Mouse (Mus musculus): ENCODE data around the gene Mab21l2. TPM values are rescaled to one million over a fixed set of nuclear protein-coding genes. Genes with fewer than 3 reads are reported as not detected.
A peak's percentile ranks its signal among the peaks of the same experiment; 100 is the strongest.

Mab21l2 gene
- polyA plus RNA-seq, 1 experiment from 2014 or later: 0.30 TPM

- H3K4me2 ChIP-seq (replicated peaks; ENCODE audit: low read depth, low read length): no peak overlapping the region
- 89% methylated on average over 4 of the region's 4 CpGs for WGBS
Measured at GRCm38 (mm10) chr3:86559635-86560034, 11.2 kb upstream of the Mab21l2 start.

GRCm38 (mm10) chr3:86558976-86559375 lies 10.5 kb upstream of the Mab21l2 start:
- H3K4me1 ChIP-seq (ENCODE audit: control insufficient read depth, insufficient read depth, low read length): no peaks in the 10 kb centered on the region
- no peaks in the 10 kb centered on the region for H3K9me3 ChIP-seq (ENCODE audit: control insufficient read depth, low read length)
- ATAC-seq (ENCODE audit: low FRiP score, low TSS enrichment): no peak
- no peak overlapping the region for H3K9ac ChIP-seq (ENCODE audit: low read depth, low read length)
- peaks cover 3% of the 10 kb centered on the region; the same call in 1 of the 2 replicates for H3K27me3 ChIP-seq (ENCODE audit: control insufficient read depth, insufficient read depth, low read length)
- no peak overlapping the region for H3K4me2 ChIP-seq (replicated peaks; ENCODE audit: low read depth, low read length)
- H3K4me3 ChIP-seq (ENCODE audit: low read length): no peak overlapping the region
- no peak overlapping the region for H3K27ac ChIP-seq (ENCODE audit: low read depth, low read length)
- WGBS: 34% methylated on average over 1 of the region's 1 CpGs
- no peaks in the 10 kb centered on the region for H3K36me3 ChIP-seq (ENCODE audit: control insufficient read depth, insufficient read depth, low read length)

More at GRCm38 (mm10) chr3:86559635-86560034, 11.2 kb upstream of the Mab21l2 start:
- Histone ChIP-seq H3K4me1 (ENCODE audit: control insufficient read depth, insufficient read depth, low read length) (no peaks in the 10 kb centered on the region), H3K36me3 (ENCODE audit: control insufficient read depth, insufficient read depth, low read length) (no peaks in the 10 kb centered on the region), H3K27ac (ENCODE audit: low read depth, low read length) (no peak overlapping the region), H3K27me3 (ENCODE audit: control insufficient read depth, insufficient read depth, low read length) (peaks cover 3% of the 10 kb centered on the region; the same call in 1 of the 2 replicates), H3K4me3 (ENCODE audit: low read length) (no peak overlapping the region), H3K9me3 (ENCODE audit: control insufficient read depth, low read length) (no peaks in the 10 kb centered on the region), H3K9ac (ENCODE audit: low read depth, low read length) (no peak overlapping the region)
- no peak for ATAC-seq (ENCODE audit: low FRiP score, low TSS enrichment)

- Histone ChIP-seq H3K9ac (ENCODE audit: low read depth, low read length) (no peak overlapping the region), H3K4me1 (ENCODE audit: control insufficient read depth, insufficient read depth, low read length) (peaks cover 3% of the 10 kb centered on the region; the same call in 1 of the 2 replicates), H3K4me2 (replicated peaks; ENCODE audit: low read depth, low read length) (no peak overlapping the region), H3K27me3 (ENCODE audit: control insufficient read depth, insufficient read depth, low read length) (peaks cover 41% of the 10 kb centered on the region), H3K27ac (ENCODE audit: low read depth, low read length) (no peak overlapping the region), H3K4me3 (ENCODE audit: low read length) (no peak overlapping the region), H3K36me3 (ENCODE audit: control insufficient read depth, insufficient read depth, low read length) (no peaks in the 10 kb centered on the region), H3K9me3 (ENCODE audit: control insufficient read depth, low read length) (no peaks in the 10 kb centered on the region)
- WGBS: 43% methylated on average over 5 of the region's 5 CpGs
- ATAC-seq (ENCODE audit: low FRiP score, low TSS enrichment): no peak
Measured at GRCm38 (mm10) chr3:86552170-86552569, 3.7 kb upstream of the Mab21l2 start.

- no peak overlapping the region for H3K9ac ChIP-seq (ENCODE audit: low read depth, low read length)
- H3K4me2 ChIP-seq (replicated peaks; ENCODE audit: low read depth, low read length): no peak overlapping the region
- 16% methylated on average over 8 of the region's 8 CpGs for WGBS
- H3K4me3 ChIP-seq (ENCODE audit: low read length): no peak overlapping the region
- no peak for ATAC-seq (ENCODE audit: low FRiP score, low TSS enrichment)
- H3K27ac ChIP-seq (ENCODE audit: low read depth, low read length): no peak overlapping the region
- H3K36me3 ChIP-seq (ENCODE audit: control insufficient read depth, insufficient read depth, low read length): no peaks in the 10 kb centered on the region
- peaks cover 48% of the 10 kb centered on the region for H3K27me3 ChIP-seq (ENCODE audit: control insufficient read depth, insufficient read depth, low read length)
- H3K4me1 ChIP-seq (ENCODE audit: control insufficient read depth, insufficient read depth, low read length): peaks cover 7% of the 10 kb centered on the region; the same call in 1 of the 2 replicates
- H3K9me3 ChIP-seq (ENCODE audit: control insufficient read depth, low read length): no peaks in the 10 kb centered on the region
Measured at GRCm38 (mm10) chr3:86551011-86551728, 2.7 kb upstream of the Mab21l2 start.

- ATAC-seq (ENCODE audit: low FRiP score, low TSS enrichment): peak; percentile 69; the same call in 1 of the 2 replicates
- no peak overlapping the region for H3K4me2 ChIP-seq (replicated peaks; ENCODE audit: low read depth, low read length)
- no peak overlapping the region for H3K9ac ChIP-seq (ENCODE audit: low read depth, low read length)
- 3% methylated on average over 22 of the region's 22 CpGs for WGBS
- peaks cover 7% of the 10 kb centered on the region; the same call in 1 of the 2 replicates for H3K4me1 ChIP-seq (ENCODE audit: control insufficient read depth, insufficient read depth, low read length)
- H3K36me3 ChIP-seq (ENCODE audit: control insufficient read depth, insufficient read depth, low read length): no peaks in the 10 kb centered on the region
- H3K4me3 ChIP-seq (ENCODE audit: low read length): no peak overlapping the region
- H3K27me3 ChIP-seq (ENCODE audit: control insufficient read depth, insufficient read depth, low read length): peaks cover 48% of the 10 kb centered on the region
- no peaks in the 10 kb centered on the region for H3K9me3 ChIP-seq (ENCODE audit: control insufficient read depth, low read length)
- no peak overlapping the region for H3K27ac ChIP-seq (ENCODE audit: low read depth, low read length)
Measured at GRCm38 (mm10) chr3:86550301-86551010, 2.0 kb upstream of the Mab21l2 start.

- ATAC-seq (ENCODE audit: low FRiP score, low TSS enrichment): peak; percentile 22; the same call in 1 of the 2 replicates
- peak overlapping the region; percentile 35 for H3K4me2 ChIP-seq (replicated peaks; ENCODE audit: low read depth, low read length)
- peak overlapping the region; percentile 24 for H3K4me3 ChIP-seq (ENCODE audit: low read length)
- peak overlapping the region; percentile 5; the same call in 1 of the 2 replicates for H3K9ac ChIP-seq (ENCODE audit: low read depth, low read length)
- peaks cover 48% of the 10 kb centered on the region for H3K27me3 ChIP-seq (ENCODE audit: control insufficient read depth, insufficient read depth, low read length)
- 1% methylated on average over 42 of the region's 42 CpGs for WGBS
- no peak overlapping the region for H3K27ac ChIP-seq (ENCODE audit: low read depth, low read length)
- peaks cover 7% of the 10 kb centered on the region; the same call in 1 of the 2 replicates for H3K4me1 ChIP-seq (ENCODE audit: control insufficient read depth, insufficient read depth, low read length)
- H3K9me3 ChIP-seq (ENCODE audit: control insufficient read depth, low read length): no peaks in the 10 kb centered on the region
- no peaks in the 10 kb centered on the region for H3K36me3 ChIP-seq (ENCODE audit: control insufficient read depth, insufficient read depth, low read length)
Measured at GRCm38 (mm10) chr3:86547251-86547791, 1.1 kb downstream of the Mab21l2 start.

- H3K4me2 ChIP-seq (replicated peaks; ENCODE audit: low read depth, low read length): peak overlapping the region; percentile 35
- WGBS: 1% methylated on average over 45 of the region's 45 CpGs
- H3K9ac ChIP-seq (ENCODE audit: low read depth, low read length): peak overlapping the region; percentile 5; the same call in 1 of the 2 replicates
- H3K9me3 ChIP-seq (ENCODE audit: control insufficient read depth, low read length): no peaks in the 10 kb centered on the region
- no peaks in the 10 kb centered on the region for H3K36me3 ChIP-seq (ENCODE audit: control insufficient read depth, insufficient read depth, low read length)
- ATAC-seq (ENCODE audit: low FRiP score, low TSS enrichment): peak; percentile 37
- H3K27me3 ChIP-seq (ENCODE audit: control insufficient read depth, insufficient read depth, low read length): peaks cover 43% of the 10 kb centered on the region
- H3K4me3 ChIP-seq (ENCODE audit: low read length): peak overlapping the region; percentile 24
- no peak overlapping the region for H3K27ac ChIP-seq (ENCODE audit: low read depth, low read length)
- H3K4me1 ChIP-seq (ENCODE audit: control insufficient read depth, insufficient read depth, low read length): peaks cover 7% of the 10 kb centered on the region; the same call in 1 of the 2 replicates
Measured at GRCm38 (mm10) chr3:86546471-86547250, 1.8 kb downstream of the Mab21l2 start.

- Histone ChIP-seq H3K4me2 (replicated peaks; ENCODE audit: low read depth, low read length) (no peak overlapping the region; the same call in 1 of the 2 replicates), H3K4me1 (ENCODE audit: control insufficient read depth, insufficient read depth, low read length) (peaks cover 7% of the 10 kb centered on the region; the same call in 1 of the 2 replicates), H3K27ac (ENCODE audit: low read depth, low read length) (no peak overlapping the region), H3K9me3 (ENCODE audit: control insufficient read depth, low read length) (no peaks in the 10 kb centered on the region), H3K9ac (ENCODE audit: low read depth, low read length) (no peak overlapping the region), H3K36me3 (ENCODE audit: control insufficient read depth, insufficient read depth, low read length) (no peaks in the 10 kb centered on the region), H3K4me3 (ENCODE audit: low read length) (peak overlapping the region; percentile 24; the same call in 1 of the 2 replicates), H3K27me3 (ENCODE audit: control insufficient read depth, insufficient read depth, low read length) (peaks cover 36% of the 10 kb centered on the region)
- 20% methylated on average over 5 of the region's 5 CpGs for WGBS
- no peak for ATAC-seq (ENCODE audit: low FRiP score, low TSS enrichment)
Measured at GRCm38 (mm10) chr3:86545945-86546344, 2.5 kb downstream of the Mab21l2 start.

Data from kidney, embryonic 14.5 days (tissue).